Mouse (Mus musculus) small intestine, adult 2 months (tissue): ENCODE measurements at regions not wholly inside any gene's neighbourhood (a gene's known extent, or its start where the extent isn't known, plus 50 kb on each side); places are given as distances from the start of the nearest gene placed in this dataset.

ENCODE experiments used
- H3K27ac ChIP-seq: fragments of 200-500 bp; 2 replicates; pipeline ENCODE4 v1.5.1; 2012; ENCODE audit warnings: low read depth, low read length, control low read depth, inconsistent platforms; ENCODE audit not compliant: insufficient read depth
- H3K27me3 ChIP-seq: fragments of 200-500 bp; 2 replicates; pipeline ENCODE4 v1.6.1; 2012; ENCODE audit warnings: mild to moderate bottlenecking, moderate library complexity, low read length, inconsistent platforms; ENCODE audit not compliant: control insufficient read depth, insufficient read depth
- H3K36me3 ChIP-seq: fragments of 200-500 bp; 2 replicates; pipeline ENCODE4 v1.6.1; 2012; ENCODE audit warnings: mild to moderate bottlenecking, low read length, control low read depth, inconsistent platforms; ENCODE audit not compliant: control insufficient read depth, insufficient read depth
- H3K4me1 ChIP-seq: fragments of 200-500 bp; 2 replicates; pipeline ENCODE4 v1.6.1; 2012; ENCODE audit warnings: low read length, inconsistent platforms, mixed read lengths; ENCODE audit not compliant: control insufficient read depth, insufficient read depth, insufficient read length
- H3K4me3 ChIP-seq: fragments of 200-500 bp; 2 replicates; pipeline ENCODE4 v1.5.1; 2012; ENCODE audit warnings: low read depth, mild to moderate bottlenecking, control low read depth, inconsistent platforms, low read length, moderate library complexity
- CTCF ChIP-seq: fragments of 200-500 bp; IDR thresholded peaks from 2 replicates; pipeline ENCODE4 v1.5.1; 2012; ENCODE audit warnings: low read depth, mild to moderate bottlenecking, control low read depth, inconsistent platforms, low read length, moderate library complexity, mixed read lengths; ENCODE audit not compliant: insufficient replicate concordance, insufficient read length; ENCODE audit errors: extremely low read depth
- POLR2A ChIP-seq: fragments of 200-500 bp; IDR thresholded peaks from 2 replicates; pipeline ENCODE4 v1.6.1; 2012; ENCODE audit warnings: low read depth, mild to moderate bottlenecking, control low read depth, inconsistent platforms, low read length, moderate library complexity
- WGBS: fragments of 180-500 bp; shearing (Covaris S2); methylation state at CpG from one replicate; pipeline ENCODE4 v1.1.7; 2018; 5-methylcytosine and 5-hydroxymethylcytosine counted together

DNA sequence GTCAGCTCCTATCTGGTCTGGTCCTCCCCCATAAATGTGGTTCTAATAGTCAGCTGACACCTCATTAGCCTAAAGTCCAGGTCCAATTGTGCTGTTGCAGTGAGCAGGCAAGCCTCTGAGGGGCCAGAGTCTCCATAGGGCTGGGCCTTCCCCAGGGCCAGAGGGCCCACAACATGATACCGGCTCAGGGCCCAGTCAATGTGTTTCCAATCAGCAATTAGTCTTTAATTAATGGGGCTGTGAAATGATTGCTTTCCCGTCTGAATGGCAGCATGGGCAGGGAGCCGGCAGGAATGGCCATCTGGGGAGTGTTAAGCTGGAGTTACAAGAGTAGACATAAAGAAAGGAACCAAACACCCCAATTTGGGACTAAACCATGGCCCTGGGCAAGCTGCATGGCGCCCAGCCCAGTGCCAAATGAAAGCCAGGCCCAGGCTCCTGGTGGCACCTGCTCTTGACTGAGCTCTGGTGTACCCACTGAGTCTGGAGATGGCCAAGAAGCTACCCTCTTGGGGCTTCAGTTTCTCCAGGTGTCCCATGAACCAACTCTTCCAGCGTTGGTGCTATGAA lies 113.2 kb downstream of the Efnb1 start:
- H3K27ac ChIP-seq: no peak overlapping the region
- 83% methylated on average over 5 of the region's 5 CpGs for WGBS
- no peak overlapping the region for H3K4me3 ChIP-seq
- H3K36me3 ChIP-seq: no peaks in the 10 kb centered on the region
- TF ChIP-seq POLR2A (no peak), CTCF (no peak)
- H3K4me1 ChIP-seq: no peaks in the 10 kb centered on the region
- H3K27me3 ChIP-seq: no peaks in the 10 kb centered on the region

GRCm38 (mm10) chrX:99248181-99248580 lies 112.3 kb downstream of the Efnb1 start:
- Histone ChIP-seq H3K4me3 (no peak overlapping the region), H3K36me3 (no peaks in the 10 kb centered on the region), H3K27me3 (no peaks in the 10 kb centered on the region), H3K4me1 (no peaks in the 10 kb centered on the region), H3K27ac (no peak overlapping the region)
- 77% methylated on average over 5 of the region's 5 CpGs for WGBS
- TF ChIP-seq CTCF (no peak), POLR2A (no peak)

GRCm38 (mm10) chrX:99246704-99247103 lies 110.8 kb downstream of the Efnb1 start:
- 84% methylated on average over 2 of the region's 2 CpGs for WGBS
- TF ChIP-seq CTCF: no peak
- no peak for TF ChIP-seq POLR2A
- no peaks in the 10 kb centered on the region for H3K27me3 ChIP-seq
- H3K4me3 ChIP-seq: no peak overlapping the region
- no peaks in the 10 kb centered on the region for H3K36me3 ChIP-seq
- no peak overlapping the region for H3K27ac ChIP-seq
- H3K4me1 ChIP-seq: no peaks in the 10 kb centered on the region

DNA sequence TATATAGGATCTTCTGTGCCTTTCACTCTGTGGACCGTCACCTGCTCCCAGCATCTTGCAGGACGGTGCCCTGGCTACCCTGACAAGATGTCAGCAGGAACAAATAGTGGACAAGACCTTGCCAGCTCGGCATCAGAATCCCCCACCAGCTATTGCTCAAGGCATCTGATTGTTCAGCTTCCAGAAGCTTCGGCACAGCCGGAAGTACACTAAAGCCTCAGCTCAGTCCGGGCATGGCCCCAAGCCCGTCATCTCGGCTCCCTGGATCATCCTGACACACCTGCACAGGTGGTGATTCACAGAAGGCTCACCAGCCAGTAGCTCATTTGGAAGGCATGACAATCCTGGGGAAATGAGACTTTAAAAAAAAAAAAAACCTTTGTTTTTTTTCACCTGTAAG lies 110.1 kb downstream of the Efnb1 start:
- 90% methylated on average over 8 of the region's 8 CpGs for WGBS
- TF ChIP-seq CTCF (no peak), POLR2A (no peak)
- Histone ChIP-seq H3K27ac (no peak overlapping the region), H3K4me1 (no peaks in the 10 kb centered on the region), H3K27me3 (no peaks in the 10 kb centered on the region), H3K4me3 (no peak overlapping the region), H3K36me3 (no peaks in the 10 kb centered on the region)

DNA sequence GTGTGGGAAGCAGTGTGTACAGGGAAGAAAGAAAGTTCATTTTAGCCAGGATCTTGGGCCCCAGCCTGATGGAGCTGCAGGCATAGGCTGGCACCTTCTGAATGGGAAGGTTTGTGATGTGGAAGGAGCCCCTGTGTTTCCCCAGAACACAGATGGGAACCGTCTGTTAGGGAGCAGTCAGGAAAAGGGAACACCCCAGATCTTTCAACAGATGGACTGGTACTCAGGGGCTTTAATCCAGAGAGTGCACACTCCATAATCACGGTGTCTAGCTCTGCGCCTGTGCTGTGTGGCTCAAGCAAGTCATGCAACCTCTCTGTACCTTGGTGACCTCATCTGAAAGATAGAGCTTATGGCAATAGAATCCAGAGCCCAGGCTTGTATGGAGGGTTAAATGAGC lies 109.6 kb downstream of the Efnb1 start:
- H3K4me1 ChIP-seq: no peaks in the 10 kb centered on the region
- no peak overlapping the region for H3K4me3 ChIP-seq
- 91% methylated on average over 3 of the region's 3 CpGs for WGBS
- H3K27ac ChIP-seq: no peak overlapping the region
- no peaks in the 10 kb centered on the region for H3K27me3 ChIP-seq
- no peak for TF ChIP-seq POLR2A
- H3K36me3 ChIP-seq: no peaks in the 10 kb centered on the region

DNA sequence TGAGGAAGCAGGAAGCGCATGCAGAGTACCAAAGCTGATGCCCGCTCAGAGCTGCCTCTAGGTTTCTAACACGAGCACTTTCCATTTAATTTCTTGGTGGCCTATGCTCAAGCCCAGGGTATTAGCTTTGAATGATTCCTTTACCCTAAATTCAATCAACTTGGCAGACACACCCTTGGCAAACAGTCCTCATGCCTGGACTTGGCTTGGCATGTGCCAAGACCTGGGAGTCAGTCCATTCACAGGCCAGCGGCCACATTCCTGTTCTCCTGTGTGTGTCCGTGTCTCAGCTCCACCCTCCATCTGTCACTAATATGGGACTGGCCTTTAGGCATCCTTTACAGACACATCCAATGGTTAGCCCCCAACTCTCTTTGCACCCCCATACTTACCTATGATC lies 107.3 kb downstream of the Efnb1 start:
- WGBS: 79% methylated on average over 5 of the region's 5 CpGs
- H3K27ac ChIP-seq: no peak overlapping the region
- no peaks in the 10 kb centered on the region for H3K4me1 ChIP-seq
- no peaks in the 10 kb centered on the region for H3K36me3 ChIP-seq
- no peak overlapping the region for H3K4me3 ChIP-seq
- H3K27me3 ChIP-seq: no peaks in the 10 kb centered on the region
- TF ChIP-seq POLR2A (no peak), CTCF (no peak)

- Histone ChIP-seq H3K4me3 (no peak overlapping the region), H3K4me1 (no peaks in the 10 kb centered on the region), H3K27me3 (no peaks in the 10 kb centered on the region), H3K27ac (no peak overlapping the region), H3K36me3 (no peaks in the 10 kb centered on the region)
- 59% methylated on average over 5 of the region's 5 CpGs for WGBS
- TF ChIP-seq POLR2A (no peak), CTCF (no peak)
Observed at GRCm38 (mm10) chrX:99241684-99242118, 105.8 kb downstream of the Efnb1 start.

DNA sequence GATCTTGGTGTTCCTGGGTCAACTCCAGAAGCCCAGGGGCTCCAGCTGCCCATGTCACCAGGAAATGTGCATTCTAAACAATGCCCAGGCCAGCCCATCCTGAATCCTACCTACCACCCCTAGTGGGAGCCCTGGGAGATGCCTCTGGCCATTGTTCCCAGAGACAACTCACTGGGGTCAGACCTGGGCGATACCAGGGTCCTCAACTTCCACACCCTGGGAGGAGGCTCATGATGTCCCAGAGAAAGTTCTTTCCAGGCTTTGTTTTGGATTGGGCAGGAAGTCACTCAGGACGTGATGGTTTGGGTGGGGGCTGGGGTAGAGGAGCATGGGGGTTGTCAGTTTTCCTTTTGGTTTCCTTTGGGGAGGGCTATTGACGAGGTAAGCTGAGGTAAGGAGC lies 97.1 kb downstream of the Efnb1 start:
- TF ChIP-seq POLR2A: no peak
- TF ChIP-seq CTCF: no peak
- H3K27ac ChIP-seq: no peak overlapping the region
- 79% methylated on average over 3 of the region's 3 CpGs for WGBS

More for the DNA sequence above, 97.1 kb downstream of the Efnb1 start:
- H3K27me3 ChIP-seq: no peaks in the 10 kb centered on the region
- H3K36me3 ChIP-seq: no peaks in the 10 kb centered on the region
- H3K4me3 ChIP-seq: no peak overlapping the region
- no peaks in the 10 kb centered on the region for H3K4me1 ChIP-seq
